Mouse (Mus musculus): ENCODE data around the gene Ccr1. TPM values are rescaled to one million over a fixed set of nuclear protein-coding genes. Genes with fewer than 3 reads are reported as not detected.

Gene Ccr1
- polyA plus RNA-seq (2015; fragmentation: Nextera tagmentation; extraction: Ambion mirVana), result 0.70 and 0.76 TPM in 2 replicates

GRCm38 (mm10) chr9:123968290-123968912 lies at the start of gene Ccr1:
Gene Ccr1, minus strand, starts transcription at chr9:123968692.
- ATAC-seq, result no peak
- WGBS, result 95% methylated on average over 1 of the region's 1 CpGs
- Histone ChIP-seq H3K4me3 (ENCODE audit: low read length) (no peak within 1 kb of the TSS), H3K9ac (ENCODE audit: low read depth, low read length) (no peak within 1 kb of the TSS), H3K4me2 (ENCODE audit: low read length) (no peak within 1 kb of the TSS), H3K27ac (ENCODE audit: low read depth, low read length) (no peak within 1 kb of the TSS), H3K36me3 (ENCODE audit: control insufficient read depth, insufficient read depth, low read length) (no peaks in the 10 kb centered on the region), H3K27me3 (replicated peaks; ENCODE audit: control insufficient read depth, insufficient read depth, low read length) (no peaks in the 10 kb centered on the region), H3K9me3 (ENCODE audit: control insufficient read depth, low read length) (no peaks in the 10 kb centered on the region), H3K4me1 (ENCODE audit: control insufficient read depth, insufficient read depth, low read depth, low read length) (no peaks in the 10 kb centered on the region)

GRCm38 (mm10) chr9:124016048-124016447 lies 47.6 kb upstream of the Ccr1 start:
- 75% methylated on average over 2 of the region's 2 CpGs for WGBS
- ATAC-seq, result no peak
- Histone ChIP-seq H3K4me1 (ENCODE audit: control insufficient read depth, insufficient read depth, low read depth, low read length) (no peaks in the 10 kb centered on the region), H3K4me3 (ENCODE audit: low read length) (no peak overlapping the region), H3K27ac (ENCODE audit: low read depth, low read length) (no peak overlapping the region), H3K9me3 (ENCODE audit: control insufficient read depth, low read length) (no peaks in the 10 kb centered on the region), H3K27me3 (replicated peaks; ENCODE audit: control insufficient read depth, insufficient read depth, low read length) (no peaks in the 10 kb centered on the region), H3K9ac (ENCODE audit: low read depth, low read length) (no peak overlapping the region), H3K4me2 (ENCODE audit: low read length) (no peak overlapping the region), H3K36me3 (ENCODE audit: control insufficient read depth, insufficient read depth, low read length) (no peaks in the 10 kb centered on the region)

GRCm38 (mm10) chr9:124014985-124015652 lies 46.6 kb upstream of the Ccr1 start:
- Histone ChIP-seq H3K9me3 (ENCODE audit: control insufficient read depth, low read length) (no peaks in the 10 kb centered on the region), H3K4me1 (ENCODE audit: control insufficient read depth, insufficient read depth, low read depth, low read length) (no peaks in the 10 kb centered on the region), H3K9ac (ENCODE audit: low read depth, low read length) (no peak overlapping the region), H3K27ac (ENCODE audit: low read depth, low read length) (no peak overlapping the region), H3K36me3 (ENCODE audit: control insufficient read depth, insufficient read depth, low read length) (no peaks in the 10 kb centered on the region), H3K4me3 (ENCODE audit: low read length) (no peak overlapping the region), H3K4me2 (ENCODE audit: low read length) (no peak overlapping the region), H3K27me3 (replicated peaks; ENCODE audit: control insufficient read depth, insufficient read depth, low read length) (no peaks in the 10 kb centered on the region)
- 81% methylated on average over 2 of the region's 2 CpGs for WGBS
- no peak for ATAC-seq

GRCm38 (mm10) chr9:124013270-124013669 lies 44.8 kb upstream of the Ccr1 start:
- 87% methylated on average over 3 of the region's 3 CpGs for WGBS
- no peak overlapping the region for H3K9ac ChIP-seq (ENCODE audit: low read depth, low read length)
- H3K4me1 ChIP-seq (ENCODE audit: control insufficient read depth, insufficient read depth, low read depth, low read length), result no peaks in the 10 kb centered on the region
- no peaks in the 10 kb centered on the region for H3K9me3 ChIP-seq (ENCODE audit: control insufficient read depth, low read length)
- no peak overlapping the region for H3K27ac ChIP-seq (ENCODE audit: low read depth, low read length)
- H3K36me3 ChIP-seq (ENCODE audit: control insufficient read depth, insufficient read depth, low read length), result no peaks in the 10 kb centered on the region
- H3K4me2 ChIP-seq (ENCODE audit: low read length), result no peak overlapping the region
- no peak overlapping the region for H3K4me3 ChIP-seq (ENCODE audit: low read length)
- no peak for ATAC-seq
- no peaks in the 10 kb centered on the region for H3K27me3 ChIP-seq (replicated peaks; ENCODE audit: control insufficient read depth, insufficient read depth, low read length)

- Histone ChIP-seq H3K9me3 (ENCODE audit: control insufficient read depth, low read length) (no peaks in the 10 kb centered on the region), H3K4me1 (ENCODE audit: control insufficient read depth, insufficient read depth, low read depth, low read length) (no peaks in the 10 kb centered on the region), H3K36me3 (ENCODE audit: control insufficient read depth, insufficient read depth, low read length) (no peaks in the 10 kb centered on the region), H3K4me2 (ENCODE audit: low read length) (no peak overlapping the region), H3K4me3 (ENCODE audit: low read length) (no peak overlapping the region), H3K27ac (ENCODE audit: low read depth, low read length) (no peak overlapping the region), H3K9ac (ENCODE audit: low read depth, low read length) (no peak overlapping the region), H3K27me3 (replicated peaks; ENCODE audit: control insufficient read depth, insufficient read depth, low read length) (no peaks in the 10 kb centered on the region)
- WGBS, result 81% methylated on average over 2 of the region's 2 CpGs
- no peak for ATAC-seq
These were observed 44.2 kb upstream of the Ccr1 start for GRCm38 (mm10) chr9:124012691-124013090.

- ATAC-seq, result no peak
- Histone ChIP-seq H3K27me3 (replicated peaks; ENCODE audit: control insufficient read depth, insufficient read depth, low read length) (no peaks in the 10 kb centered on the region), H3K27ac (ENCODE audit: low read depth, low read length) (no peak overlapping the region), H3K9ac (ENCODE audit: low read depth, low read length) (no peak overlapping the region), H3K4me3 (ENCODE audit: low read length) (no peak overlapping the region), H3K4me2 (ENCODE audit: low read length) (no peak overlapping the region), H3K9me3 (ENCODE audit: control insufficient read depth, low read length) (no peaks in the 10 kb centered on the region), H3K4me1 (ENCODE audit: control insufficient read depth, insufficient read depth, low read depth, low read length) (no peaks in the 10 kb centered on the region), H3K36me3 (ENCODE audit: control insufficient read depth, insufficient read depth, low read length) (no peaks in the 10 kb centered on the region)
- 93% methylated on average over 2 of the region's 2 CpGs for WGBS
These were observed 31.3 kb upstream of the Ccr1 start for GRCm38 (mm10) chr9:123999784-124000183.

GRCm38 (mm10) chr9:123997719-123998118 lies 29.2 kb upstream of the Ccr1 start:
- Histone ChIP-seq H3K9me3 (ENCODE audit: control insufficient read depth, low read length) (no peaks in the 10 kb centered on the region), H3K36me3 (ENCODE audit: control insufficient read depth, insufficient read depth, low read length) (no peaks in the 10 kb centered on the region), H3K27me3 (replicated peaks; ENCODE audit: control insufficient read depth, insufficient read depth, low read length) (no peaks in the 10 kb centered on the region), H3K4me3 (ENCODE audit: low read length) (no peak overlapping the region), H3K9ac (ENCODE audit: low read depth, low read length) (no peak overlapping the region), H3K4me1 (ENCODE audit: control insufficient read depth, insufficient read depth, low read depth, low read length) (no peaks in the 10 kb centered on the region), H3K27ac (ENCODE audit: low read depth, low read length) (no peak overlapping the region), H3K4me2 (ENCODE audit: low read length) (no peak overlapping the region)
- WGBS, result 84% methylated on average over 3 of the region's 3 CpGs
- no peak for ATAC-seq

GRCm38 (mm10) chr9:123991312-123991906 lies 22.9 kb upstream of the Ccr1 start:
- ATAC-seq, result no peak
- no peaks in the 10 kb centered on the region for H3K27me3 ChIP-seq (replicated peaks; ENCODE audit: control insufficient read depth, insufficient read depth, low read length)
- 78% methylated on average over 1 of the region's 1 CpGs for WGBS

GRCm38 (mm10) chr9:123989671-123990070 lies 21.2 kb upstream of the Ccr1 start:
- H3K4me1 ChIP-seq (ENCODE audit: control insufficient read depth, insufficient read depth, low read depth, low read length), result no peaks in the 10 kb centered on the region
- H3K36me3 ChIP-seq (ENCODE audit: control insufficient read depth, insufficient read depth, low read length), result no peaks in the 10 kb centered on the region
- no peak for ATAC-seq
- H3K4me2 ChIP-seq (ENCODE audit: low read length), result no peak overlapping the region
- H3K9me3 ChIP-seq (ENCODE audit: control insufficient read depth, low read length), result no peaks in the 10 kb centered on the region
- 75% methylated on average over 3 of the region's 3 CpGs for WGBS
- H3K27me3 ChIP-seq (replicated peaks; ENCODE audit: control insufficient read depth, insufficient read depth, low read length), result no peaks in the 10 kb centered on the region
- H3K27ac ChIP-seq (ENCODE audit: low read depth, low read length), result no peak overlapping the region
- H3K9ac ChIP-seq (ENCODE audit: low read depth, low read length), result no peak overlapping the region
- H3K4me3 ChIP-seq (ENCODE audit: low read length), result no peak overlapping the region

More at GRCm38 (mm10) chr9:123991312-123991906, 22.9 kb upstream of the Ccr1 start:
- Histone ChIP-seq H3K9ac (ENCODE audit: low read depth, low read length) (no peak overlapping the region), H3K36me3 (ENCODE audit: control insufficient read depth, insufficient read depth, low read length) (no peaks in the 10 kb centered on the region), H3K4me1 (ENCODE audit: control insufficient read depth, insufficient read depth, low read depth, low read length) (no peaks in the 10 kb centered on the region), H3K4me2 (ENCODE audit: low read length) (no peak overlapping the region), H3K4me3 (ENCODE audit: low read length) (no peak overlapping the region), H3K9me3 (ENCODE audit: control insufficient read depth, low read length) (no peaks in the 10 kb centered on the region), H3K27ac (ENCODE audit: low read depth, low read length) (no peak overlapping the region)

Data from hindbrain, embryonic 16.5 days (tissue).